8 mouse cellular contexts compared by ENCODE assay signal in the genomic region with DNA sequence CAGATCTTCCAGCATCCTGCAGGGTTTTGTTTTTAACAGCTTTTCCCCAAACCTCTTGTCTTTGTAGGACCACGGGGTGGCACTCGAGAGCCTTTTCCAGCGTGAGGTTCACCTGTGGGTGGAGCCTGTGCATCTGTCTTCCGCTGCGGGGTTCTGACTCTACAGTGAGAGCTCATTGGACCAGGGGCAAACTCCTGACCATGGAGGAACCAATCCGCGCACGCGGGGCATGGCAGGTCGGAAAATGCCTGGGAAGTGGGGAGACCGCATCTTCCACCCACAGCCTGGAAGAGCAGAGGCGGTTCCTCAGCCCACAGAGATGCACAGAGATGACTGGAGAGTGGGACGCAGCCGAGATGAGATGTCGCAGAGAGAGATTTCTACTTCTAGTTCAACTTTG. TPM values are rescaled to one million over a fixed set of nuclear protein-coding genes. Genes with fewer than 3 reads are reported as not detected.
DNase-seq lines count a peak whose midpoint lies in the region; ATAC-seq lines count a peak whose summit lies in the region.

No protein-coding gene starts in this region.

- H3K27me3 ChIP-seq in heart, embryonic 14.5 days (ENCODE audit: control insufficient read depth, insufficient read depth, low read length): no peaks in the 10 kb centered on the region
- no peaks in the 10 kb centered on the region for H3K27me3 ChIP-seq in liver, embryonic 13.5 days
- H3K27me3 ChIP-seq in stomach, embryonic 16.5 days (ENCODE audit: control insufficient read depth, insufficient read depth, low read length): no peaks in the 10 kb centered on the region

- H3K4me1 ChIP-seq in heart, embryonic 14.5 days (ENCODE audit: control insufficient read depth in 2 of 2, insufficient read depth in 2 of 2, low read length in 2 of 2): peaks cover 0 to 3% of the 10 kb centered on the region in 2 experiments; a peak in 1 of 4 replicates
- H3K4me1 ChIP-seq in liver, embryonic 13.5 days (replicated peaks): 0 out of 2 replicates have a peak, but pooled peaks cover 6% of the 10 kb centered on the region
- H3K4me1 ChIP-seq in stomach, embryonic 16.5 days (ENCODE audit: control insufficient read depth, insufficient read depth, low read length): no peaks in the 10 kb centered on the region

- peak overlapping the region; percentile 51; the same call in 1 of the 2 replicates for H3K9ac ChIP-seq in heart, embryonic 14.5 days (ENCODE audit: low read length)
- H3K9ac ChIP-seq in liver, embryonic 13.5 days: no peak overlapping the region
- H3K9ac ChIP-seq in stomach, embryonic 16.5 days (ENCODE audit: low read length): peak overlapping the region; percentile 64

- peak overlapping the region in 1 of 2 experiments; percentile 52; a peak in 1 of 4 replicates for H3K27ac ChIP-seq in heart, embryonic 14.5 days (replicated peaks in 1 of 2; ENCODE audit: control insufficient read depth in 1 of 2, insufficient read depth in 1 of 2, low read depth in 2 of 2, low read length in 2 of 2)
- no peak overlapping the region for H3K27ac ChIP-seq in liver, embryonic 13.5 days
- H3K27ac ChIP-seq in stomach, embryonic 16.5 days (ENCODE audit: low read length): peak overlapping the region; percentile 54

- peak; percentile 100 for ATAC-seq in CD4-positive, CD25-positive, alpha-beta regulatory T cell, adult 4 months
- peak; percentile 97 for ATAC-seq in heart, embryonic 14.5 days (ENCODE audit: insufficient number of reproducible peaks, insufficient read depth, low FRiP score, low read depth)
- ATAC-seq in liver, embryonic 13.5 days (ENCODE audit: low read depth): peak; percentile 100
- ATAC-seq in stomach, embryonic 16.5 days (ENCODE audit: insufficient read depth, low FRiP score): peak; percentile 100

- DNase-seq in c-Kit-negative CD71-positive TER-119-positive erythroid progenitor cells, embryonic 14.5 days (ENCODE audit: low read depth, low spot score): peak; percentile 56
- peak; percentile 90 for DNase-seq in fibroblast of lung, adult 2 months (ENCODE audit: low read depth)
- peak; percentile 96 for DNase-seq in kidney, postnatal 14 days
- DNase-seq in liver, embryonic 13.5 days: peak; percentile 81
- DNase-seq in neural tube, embryonic 10.5 days (ENCODE audit: extremely low spot score, low spot score): peak; percentile 91

- H3K36me3 ChIP-seq in heart, embryonic 14.5 days (ENCODE audit: control insufficient read depth, insufficient read depth, low read length): no peaks in the 10 kb centered on the region
- H3K36me3 ChIP-seq in liver, embryonic 13.5 days: no peaks in the 10 kb centered on the region
- no peaks in the 10 kb centered on the region for H3K36me3 ChIP-seq in stomach, embryonic 16.5 days (ENCODE audit: control insufficient read depth, insufficient read depth, low read length)

- WGBS in heart, embryonic 14.5 days: 4% methylated on average over 15 of the region's 15 CpGs
- WGBS in liver, embryonic 13.5 days (ENCODE audit: insufficient replicate concordance): 2% methylated on average over 15 of the region's 15 CpGs
- WGBS in stomach, embryonic 16.5 days: 2% methylated on average over 15 of the region's 15 CpGs

- H3K9me3 ChIP-seq in heart, embryonic 14.5 days (ENCODE audit: control insufficient read depth, low read length): no peaks in the 10 kb centered on the region
- no peaks in the 10 kb centered on the region for H3K9me3 ChIP-seq in liver, embryonic 13.5 days (replicated peaks)
- H3K9me3 ChIP-seq in stomach, embryonic 16.5 days (replicated peaks; ENCODE audit: control insufficient read depth, low read length): no peaks in the 10 kb centered on the region

- peak overlapping the region; percentile 38 to 44 for H3K4me3 ChIP-seq in heart, embryonic 14.5 days (ENCODE audit: control insufficient read depth in 1 of 2, insufficient read depth in 1 of 2, low read depth in 1 of 2, low read length in 2 of 2)
- peak overlapping the region; percentile 34 for H3K4me3 ChIP-seq in liver, embryonic 13.5 days (replicated peaks)
- H3K4me3 ChIP-seq in stomach, embryonic 16.5 days (replicated peaks; ENCODE audit: low read length): peak overlapping the region; percentile 43

- H3K4me2 ChIP-seq in heart, embryonic 14.5 days (ENCODE audit: low read length): peak overlapping the region; percentile 78
- peak overlapping the region; percentile 64 for H3K4me2 ChIP-seq in liver, embryonic 13.5 days
- peak overlapping the region; percentile 64 for H3K4me2 ChIP-seq in stomach, embryonic 16.5 days (ENCODE audit: low read depth, low read length)

RNA-seq across cellular contexts. Expression of a gene that starts 38.5 kb away (rescaled TPM):
- polyA plus RNA-seq in CD4-positive, CD25-positive, alpha-beta regulatory T cell, adult 4 months (2017; shearing (Covaris generic)): 10 to 100 TPM; 31.2 to 43.3 TPM
- polyA plus RNA-seq in heart, embryonic 14.5 days (2014; fragmentation: Nextera tagmentation; extraction: Ambion mirVana): 12.6 and 14.2 TPM in 2 replicates
- 2.9 and 3.2 TPM in 2 replicates for polyA plus RNA-seq in liver, embryonic 13.5 days (2015; fragmentation: Nextera tagmentation; extraction: Ambion mirVana)
- polyA plus RNA-seq in stomach, embryonic 16.5 days (2015; fragmentation: Nextera tagmentation; extraction: Ambion mirVana): 16.5 and 19.0 TPM in 2 replicates
